Mouse (Mus musculus) embryonic fibroblast, embryonic 13.5 days (primary cell): Measurements from ENCODE around the gene Ccr4. TPM values are rescaled to one million over a fixed set of nuclear protein-coding genes. Genes with fewer than 3 reads are reported as not detected.
A peak's percentile ranks its signal among the peaks of the same experiment; 100 is the strongest.

ENCODE experiments used
- H3K27ac ChIP-seq: 2 replicates; pipeline ENCODE4 v1.5.1; 2012; ENCODE audit warnings: low read length, control low read depth, inconsistent platforms; ENCODE audit not compliant: insufficient read depth
- H3K4me1 ChIP-seq: 2 replicates; pipeline ENCODE4 v1.6.1; 2011; ENCODE audit warnings: low read length; ENCODE audit not compliant: control insufficient read depth, insufficient read depth
- H3K4me3 ChIP-seq: 2 replicates; pipeline ENCODE4 v1.5.1; 2011; ENCODE audit warnings: mild to moderate bottlenecking, control low read depth, low read length; ENCODE audit not compliant: insufficient read depth
- CTCF ChIP-seq: IDR thresholded peaks from 2 replicates; pipeline ENCODE4 v1.5.1; 2011; ENCODE audit warnings: mild to moderate bottlenecking, control low read depth, low read length, moderate library complexity, borderline replicate concordance; ENCODE audit not compliant: insufficient read depth
- POLR2A ChIP-seq: IDR thresholded peaks from 2 replicates; pipeline ENCODE4 v1.6.1; 2011; ENCODE audit warnings: low read depth, mild to moderate bottlenecking, control low read depth, low read length, moderate library complexity
- polyA plus RNA-seq: library from polyadenylated mRNA; stranded (reverse); fragments of >200 nt; gene quantifications from 2 replicates; pipeline ENCODE4 v1.2.4, GENCODE M21; 2011; ENCODE audit warnings: low read depth; ENCODE audit not compliant: missing spikeins, insufficient read length

Ccr4 gene
- polyA plus RNA-seq, 1 experiment = not detected

DNA sequence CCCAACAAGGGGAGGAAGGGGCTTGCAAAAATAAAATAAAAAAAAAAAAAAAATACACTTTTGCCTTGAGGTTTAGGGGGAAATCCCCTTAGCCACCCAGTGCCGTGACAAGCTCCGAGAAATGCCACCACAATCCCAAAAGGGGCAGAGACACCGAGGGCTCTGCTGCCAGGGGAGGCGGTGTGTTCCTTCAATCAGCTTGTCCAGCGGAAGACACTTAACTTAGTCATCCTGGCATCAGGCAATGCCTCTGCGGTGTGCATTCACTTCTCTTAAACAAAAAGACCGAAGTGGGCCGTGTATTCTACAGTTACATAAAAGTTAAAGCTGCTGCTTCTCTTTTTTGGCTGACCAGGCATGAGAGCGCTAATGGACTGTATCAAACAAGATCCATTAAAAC lies 2.7 kb upstream of the Ccr4 start:
- TF ChIP-seq CTCF (no peak), POLR2A (no peak)
- no peaks in the 10 kb centered on the region for H3K4me1 ChIP-seq
- no peak overlapping the region for H3K4me3 ChIP-seq
- no peak overlapping the region for H3K27ac ChIP-seq

DNA sequence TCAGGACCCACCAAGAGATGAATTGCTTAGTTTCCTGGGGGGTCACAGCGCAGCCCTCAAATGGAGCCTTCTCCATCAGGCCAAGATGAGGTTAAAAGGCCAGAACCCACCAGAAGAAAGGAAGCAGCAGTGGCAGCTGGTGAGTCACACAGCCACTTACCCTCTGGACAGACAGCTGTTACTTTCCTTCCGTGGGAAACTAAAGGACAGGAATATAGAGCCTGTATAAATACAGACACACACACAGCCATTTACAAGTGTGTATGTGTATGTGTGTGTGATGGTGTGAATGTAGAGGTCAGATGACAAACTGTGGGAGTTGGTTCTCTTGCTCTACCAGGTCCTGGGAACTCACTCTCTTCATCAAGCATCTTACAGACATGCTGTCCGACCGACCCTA lies 1.8 kb upstream of the Ccr4 start:
- H3K4me1 ChIP-seq = no peaks in the 10 kb centered on the region
- TF ChIP-seq POLR2A = no peak
- TF ChIP-seq CTCF = no peak
- no peak overlapping the region for H3K27ac ChIP-seq
- H3K4me3 ChIP-seq = no peak overlapping the region

DNA sequence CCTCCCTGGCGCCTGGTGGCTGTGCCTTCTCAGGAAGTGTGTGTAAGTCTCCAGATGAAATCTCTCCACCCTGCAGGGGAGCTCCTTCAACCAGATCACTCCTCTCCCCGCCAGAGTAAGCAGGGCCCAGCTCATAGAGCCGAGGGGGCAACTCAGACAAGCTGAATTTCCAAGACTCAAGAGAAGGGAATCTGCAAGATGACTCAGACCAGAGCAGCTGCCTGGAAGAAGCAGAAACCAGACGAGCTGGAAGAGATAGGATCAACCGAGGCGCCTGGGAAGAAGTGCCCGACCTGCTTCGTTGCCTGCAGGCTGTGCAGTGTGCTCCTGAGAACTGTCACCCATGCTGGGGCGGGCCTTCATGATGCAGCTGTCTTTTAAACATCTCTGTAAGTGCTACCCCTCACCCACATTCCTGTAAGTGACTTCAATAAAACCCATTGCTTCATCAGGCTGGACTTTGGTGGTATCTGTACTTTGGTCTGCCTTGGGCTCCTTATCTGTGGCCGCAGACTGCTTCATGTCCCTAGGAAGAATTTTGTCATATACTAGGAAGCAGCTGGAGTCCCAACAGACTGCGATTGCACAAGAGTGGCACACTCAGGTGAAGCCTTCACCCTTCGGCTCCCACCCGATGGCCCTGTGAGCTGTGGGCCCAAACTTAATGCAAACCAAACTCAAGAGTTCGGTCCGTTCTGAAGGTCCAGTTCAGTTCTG lies 1.8 kb downstream of the Ccr4 start:
- H3K4me3 ChIP-seq = no peak overlapping the region
- H3K27ac ChIP-seq = no peak overlapping the region
- TF ChIP-seq POLR2A (no peak), CTCF (no peak)
- no peaks in the 10 kb centered on the region for H3K4me1 ChIP-seq

DNA sequence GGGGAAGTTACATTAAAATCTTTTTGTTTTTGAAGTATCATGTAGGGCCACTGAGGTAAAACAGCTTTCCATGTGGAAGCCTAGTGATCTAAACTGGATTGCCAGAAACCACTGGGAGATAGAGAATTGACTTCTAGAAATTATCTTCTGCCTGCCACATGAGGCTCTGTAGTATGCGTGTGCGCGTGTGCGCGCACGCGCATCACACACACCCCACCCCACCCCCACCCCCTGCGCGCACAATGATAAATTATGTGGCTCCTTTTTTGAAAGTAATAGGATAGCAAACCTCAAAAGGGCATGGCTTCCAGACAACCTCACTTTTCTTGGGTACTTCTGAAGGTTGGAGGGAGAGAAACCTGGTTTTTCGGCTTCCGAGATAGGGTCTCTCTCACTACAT lies 2.8 kb downstream of the Ccr4 start:
- Histone ChIP-seq H3K27ac (no peak overlapping the region), H3K4me3 (no peak overlapping the region), H3K4me1 (no peaks in the 10 kb centered on the region)
- no peak for TF ChIP-seq POLR2A
- TF ChIP-seq CTCF = no peak

DNA sequence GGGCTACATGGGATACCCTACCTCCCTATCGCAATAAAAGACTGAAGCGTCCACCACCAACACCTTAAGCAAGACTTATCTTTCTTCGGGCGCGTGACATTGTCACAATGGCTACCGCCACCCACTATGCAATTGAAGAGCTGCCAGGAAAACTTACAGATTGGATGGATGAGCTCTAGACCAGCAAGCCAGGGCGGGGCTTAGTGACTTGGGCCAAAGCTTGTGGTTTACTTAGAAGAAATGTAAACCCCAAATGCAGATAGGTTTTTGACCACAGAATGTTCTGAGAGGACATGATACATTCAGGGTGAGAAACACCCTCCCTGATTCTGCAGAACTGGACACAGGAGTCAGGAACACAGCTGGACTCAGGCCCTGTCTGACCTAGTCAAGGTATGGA lies 3.6 kb downstream of the Ccr4 start:
- TF ChIP-seq CTCF = no peak
- no peak for TF ChIP-seq POLR2A
- Histone ChIP-seq H3K4me3 (no peak overlapping the region), H3K4me1 (no peaks in the 10 kb centered on the region), H3K27ac (no peak overlapping the region)

DNA sequence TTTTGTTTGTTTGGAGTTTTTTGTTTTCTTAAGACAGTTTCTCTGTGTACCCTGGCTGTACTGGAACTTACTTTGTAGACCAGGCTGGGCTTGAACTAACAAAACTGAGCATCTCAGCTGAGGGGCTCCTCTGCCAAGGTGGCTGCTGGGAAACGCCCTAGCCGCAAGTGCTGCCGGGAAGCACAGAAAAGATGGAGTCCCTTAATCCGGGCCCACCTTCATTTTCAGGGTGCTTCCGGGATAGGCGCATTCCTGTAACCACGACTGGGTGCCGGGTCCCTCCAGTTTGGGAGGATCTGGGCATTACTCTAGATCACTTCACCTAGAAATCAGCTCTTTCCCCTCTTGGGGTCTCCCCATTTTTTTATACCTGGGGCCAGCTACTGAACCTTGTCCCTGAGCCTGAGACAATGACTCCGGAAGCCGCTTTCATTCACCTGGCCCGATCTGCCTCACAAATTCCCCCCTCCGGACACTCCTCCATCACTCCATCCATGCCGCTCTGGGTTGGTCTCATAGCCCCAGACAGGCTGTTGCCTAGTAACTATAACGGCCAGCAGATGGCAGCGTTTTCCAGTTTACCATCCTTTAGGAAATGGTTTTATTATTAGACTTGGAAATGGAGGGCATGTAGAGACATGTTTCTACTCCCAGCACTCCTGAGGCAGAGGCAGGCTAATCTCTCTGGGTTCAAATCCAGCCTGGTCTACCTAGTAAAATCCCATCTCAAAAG lies 4.8 kb downstream of the Ccr4 start:
- H3K4me1 ChIP-seq = no peaks in the 10 kb centered on the region
- TF ChIP-seq POLR2A (no peak), CTCF (no peak)
- H3K27ac ChIP-seq = no peak overlapping the region
- no peak overlapping the region for H3K4me3 ChIP-seq

DNA sequence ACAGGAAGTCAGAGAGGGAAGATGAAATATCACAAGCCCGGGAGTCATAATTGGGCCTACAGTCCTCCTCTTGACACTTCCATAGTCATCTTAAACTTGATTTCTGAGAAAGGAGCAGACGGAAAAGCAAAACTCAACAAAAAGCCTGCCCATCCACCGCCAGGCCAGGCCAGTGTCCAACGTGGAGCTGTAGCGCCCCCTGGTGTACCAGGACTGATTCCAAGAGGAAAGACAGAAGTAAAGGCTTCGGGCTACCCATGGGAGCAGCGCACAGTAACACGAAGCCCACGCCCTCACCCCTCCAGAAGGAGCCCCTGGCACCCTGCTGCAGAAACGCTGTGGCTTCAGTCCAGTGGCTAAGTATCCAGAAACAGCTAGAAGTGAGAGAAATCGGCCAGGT lies 6.5 kb downstream of the Ccr4 start:
- Histone ChIP-seq H3K4me1 (no peaks in the 10 kb centered on the region), H3K4me3 (no peak overlapping the region), H3K27ac (no peak overlapping the region)
- no peak for TF ChIP-seq POLR2A
- TF ChIP-seq CTCF = peak; percentile 91

DNA sequence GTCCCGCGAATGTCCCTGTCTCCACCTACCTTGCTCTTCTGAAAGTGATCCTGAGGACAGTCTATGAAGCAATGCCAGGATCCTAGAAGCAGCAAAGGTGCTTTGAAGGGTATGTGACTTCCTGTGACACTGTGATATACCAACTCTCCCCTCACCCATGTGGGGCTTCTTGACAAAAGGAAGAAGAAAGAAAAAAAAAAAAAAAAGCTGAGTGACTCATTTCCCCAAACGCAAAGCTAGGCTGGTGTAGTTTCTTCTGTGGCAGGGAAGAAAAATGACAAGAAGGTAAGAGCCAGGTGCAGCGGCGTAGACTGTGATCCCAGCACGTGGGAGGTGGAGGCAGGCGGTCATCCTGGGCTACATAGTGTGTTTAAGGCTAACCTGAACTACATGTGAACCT lies 8.2 kb downstream of the Ccr4 start:
- TF ChIP-seq POLR2A = no peak
- TF ChIP-seq CTCF = no peak
- H3K4me3 ChIP-seq = no peak overlapping the region
- H3K27ac ChIP-seq = no peak overlapping the region
- H3K4me1 ChIP-seq = no peaks in the 10 kb centered on the region

DNA sequence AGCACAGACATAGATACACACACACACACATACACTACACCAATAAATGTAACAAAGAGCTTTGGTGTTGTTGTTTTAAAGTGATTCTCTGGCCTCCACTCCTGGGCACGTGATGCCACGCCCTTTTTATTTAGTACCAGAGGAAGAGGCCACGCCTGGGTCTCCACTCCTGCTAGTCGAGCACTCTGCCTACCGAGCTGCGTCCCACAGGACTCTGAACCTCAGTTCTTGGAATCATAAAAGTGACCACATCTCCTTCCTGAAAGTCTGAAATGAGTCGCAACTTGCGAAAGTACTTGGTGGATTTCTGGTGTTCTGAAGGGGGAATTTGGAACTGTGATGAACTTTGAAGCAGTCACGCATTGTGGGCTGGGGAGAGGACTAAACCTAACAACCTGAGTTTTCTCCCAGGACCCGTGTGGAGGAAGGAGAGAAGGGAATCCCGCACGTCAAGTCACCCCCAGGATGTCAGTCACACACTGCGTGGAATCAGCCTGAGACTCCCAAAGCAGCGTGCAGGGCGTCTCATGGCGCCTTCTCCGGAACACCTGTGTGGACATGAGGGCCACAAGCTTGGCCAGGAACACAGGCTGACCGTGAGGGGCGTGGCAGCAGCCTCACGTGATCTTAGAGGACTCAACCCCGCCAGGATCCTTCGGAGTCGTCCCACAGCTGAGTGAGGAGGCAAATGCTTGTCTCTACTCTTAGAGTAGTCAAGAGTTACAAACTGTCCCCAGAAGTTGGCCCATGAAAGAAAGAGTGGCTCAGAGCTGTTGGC lies 17.0 kb downstream of the Ccr4 start:
- no peaks in the 10 kb centered on the region for H3K4me1 ChIP-seq
- TF ChIP-seq CTCF (no peak), POLR2A (no peak)
- H3K4me3 ChIP-seq = no peak overlapping the region
- H3K27ac ChIP-seq = 0 out of 2 replicates have a peak overlapping the region, but pooled peaks have one; percentile 5
